Mouse (Mus musculus): ENCODE measurements at regions not wholly inside any gene's neighbourhood (a gene's known extent, or its start where the extent isn't known, plus 50 kb on each side); places are given as distances from the start of the nearest gene placed in this dataset.

DNA sequence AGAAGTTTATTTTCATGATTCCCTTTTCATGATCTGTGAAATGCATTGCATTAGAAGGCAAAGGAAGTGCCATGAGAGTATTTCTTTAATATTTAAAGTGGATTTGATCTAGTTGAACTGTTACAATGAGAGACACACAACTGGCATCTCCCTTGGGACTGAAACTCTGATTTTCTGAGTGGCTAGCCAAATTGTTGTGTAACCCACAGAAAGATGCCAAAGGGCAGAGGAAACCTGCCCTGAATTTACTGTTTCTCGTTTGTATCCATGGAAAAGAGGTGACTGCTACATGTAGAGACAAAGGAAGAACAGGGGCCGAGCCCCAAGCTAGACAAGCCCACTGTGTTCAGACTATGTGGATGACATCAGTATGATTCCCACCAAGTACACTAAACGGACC lies 360.4 kb upstream of the Cited2 start:
- DNase-seq, result no peak

DNA sequence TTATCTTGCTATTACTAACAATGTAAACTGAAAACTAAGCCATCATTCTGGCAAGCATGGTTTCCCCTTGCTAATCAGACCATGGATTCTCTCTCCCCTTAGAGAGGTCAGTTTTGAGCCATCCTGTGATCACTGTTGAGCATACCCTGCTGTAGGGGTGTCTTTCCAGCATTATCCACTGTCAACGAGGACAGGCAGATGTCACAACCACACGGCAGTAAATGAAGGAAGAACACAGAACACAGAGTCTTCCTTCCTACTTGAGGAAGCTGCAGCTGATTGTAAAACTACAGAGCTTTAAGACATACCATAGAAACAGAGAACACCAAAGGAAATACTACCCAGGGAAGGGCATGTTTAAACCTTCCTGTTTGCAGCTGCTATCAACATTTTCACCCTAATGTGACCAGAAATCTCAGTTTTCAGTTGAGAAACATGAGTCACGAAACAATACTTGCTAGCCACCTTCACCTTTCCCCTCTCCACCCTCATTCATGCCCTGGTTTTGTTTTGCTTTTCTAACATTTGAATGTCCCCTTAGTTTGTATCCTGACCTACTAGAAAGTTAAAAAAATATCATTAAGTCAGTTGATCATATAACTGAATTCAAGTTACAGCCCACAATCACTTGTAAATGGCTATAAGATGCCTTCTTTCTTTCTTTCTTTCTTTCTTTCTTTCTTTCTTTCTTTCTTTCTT lies 356.8 kb upstream of the Cited2 start:
- DNase-seq, result no peak

DNA sequence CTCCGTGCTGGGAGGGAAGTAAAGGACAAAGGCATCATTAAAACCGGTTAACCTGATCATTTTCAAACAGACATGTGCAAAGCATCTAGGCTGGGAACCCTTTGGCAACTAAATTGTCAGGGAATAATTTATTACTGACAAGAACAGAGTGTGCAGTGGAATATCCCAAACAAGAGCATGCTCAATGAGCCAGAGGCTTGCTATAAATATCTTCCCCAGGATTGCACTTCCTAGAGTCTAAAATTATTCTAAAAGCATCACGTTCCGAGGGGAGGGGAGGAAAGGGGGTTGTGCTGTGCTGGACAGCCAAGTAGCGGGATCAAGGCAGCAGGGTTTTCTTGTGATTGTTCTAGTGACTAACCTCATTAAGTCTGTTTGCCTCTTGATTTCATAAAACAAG lies 356.0 kb upstream of the Cited2 start:
- peak; percentile 20 to 42 for DNase-seq

DNA sequence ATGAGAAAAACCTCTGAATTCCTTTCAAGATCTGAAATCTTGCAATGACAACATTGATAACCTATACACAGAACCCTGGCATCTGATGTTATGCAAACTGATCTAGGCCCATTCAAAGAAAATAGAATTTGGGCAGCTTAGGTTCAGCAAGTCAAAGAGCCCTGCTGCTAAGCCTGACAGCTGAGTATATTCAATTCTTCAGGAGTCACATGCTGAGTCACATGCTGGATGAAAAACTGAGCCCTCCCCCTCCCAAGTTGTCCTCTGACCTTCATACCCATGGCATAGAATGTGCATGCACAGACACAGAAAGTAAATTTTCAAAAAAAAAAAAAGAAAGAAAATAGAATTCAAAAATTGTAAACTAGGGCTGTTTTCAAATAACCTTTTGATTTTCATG lies 355.6 kb upstream of the Cited2 start:
- DNase-seq, result peak in 1 of 2 experiments; percentile 4

DNA sequence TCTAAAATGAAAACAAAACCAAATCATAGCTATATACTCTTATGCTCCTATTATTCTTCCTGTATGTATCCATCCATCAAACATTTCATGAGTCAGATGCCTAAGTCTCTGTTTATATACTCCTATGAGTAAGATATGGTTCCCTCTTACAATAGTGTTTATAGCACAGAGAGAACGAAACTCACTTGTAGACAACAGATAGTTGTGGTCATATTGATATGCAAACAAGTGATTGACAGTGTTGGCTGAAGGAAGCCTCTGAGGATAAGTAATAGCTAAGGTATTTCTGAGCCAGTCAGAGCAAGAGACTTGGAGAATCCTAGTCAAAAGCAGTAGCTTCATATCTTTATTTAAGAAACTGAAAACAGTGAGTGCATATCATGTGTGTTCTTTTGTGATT lies 354.4 kb upstream of the Cited2 start:
- DNase-seq, result no peak

DNA sequence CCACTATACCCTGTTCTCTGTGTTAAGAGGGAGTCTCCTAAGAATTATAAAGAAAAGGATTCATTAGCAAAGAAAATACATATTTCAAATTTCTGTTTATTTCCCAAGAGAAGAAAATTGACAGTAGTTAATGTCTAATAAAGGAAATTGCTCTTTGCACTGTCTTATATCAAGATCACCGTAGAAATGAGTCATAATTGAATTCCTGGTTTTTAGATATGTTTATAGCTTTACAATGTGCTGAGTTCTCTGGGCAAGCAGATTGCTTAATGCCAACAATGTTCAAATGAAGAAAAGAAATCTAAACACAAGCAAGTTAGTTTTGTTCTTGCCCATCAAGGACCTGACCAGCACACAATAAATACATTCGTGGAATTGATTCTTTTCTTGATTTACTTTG lies 350.1 kb upstream of the Cited2 start:
- no peak for DNase-seq

DNA sequence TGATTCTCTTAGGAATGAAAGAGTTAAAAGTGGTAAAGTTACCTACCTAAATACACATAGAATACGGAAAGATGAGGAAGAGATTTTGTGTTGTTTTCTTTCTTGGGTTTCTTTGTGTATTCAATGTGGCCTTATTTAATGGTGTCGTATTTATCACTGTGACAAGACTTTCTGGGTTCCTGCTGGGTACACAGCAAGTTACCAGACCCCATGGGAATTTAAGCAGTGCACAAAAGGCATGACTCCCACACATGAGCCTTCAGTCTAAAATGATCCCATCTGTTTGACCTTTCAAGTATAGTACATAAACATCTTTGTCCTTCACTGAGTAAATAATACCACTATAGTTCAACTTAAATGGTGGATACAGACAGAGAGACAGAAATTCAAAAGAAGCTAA lies 349.0 kb upstream of the Cited2 start:
- DNase-seq, result no peak

DNA sequence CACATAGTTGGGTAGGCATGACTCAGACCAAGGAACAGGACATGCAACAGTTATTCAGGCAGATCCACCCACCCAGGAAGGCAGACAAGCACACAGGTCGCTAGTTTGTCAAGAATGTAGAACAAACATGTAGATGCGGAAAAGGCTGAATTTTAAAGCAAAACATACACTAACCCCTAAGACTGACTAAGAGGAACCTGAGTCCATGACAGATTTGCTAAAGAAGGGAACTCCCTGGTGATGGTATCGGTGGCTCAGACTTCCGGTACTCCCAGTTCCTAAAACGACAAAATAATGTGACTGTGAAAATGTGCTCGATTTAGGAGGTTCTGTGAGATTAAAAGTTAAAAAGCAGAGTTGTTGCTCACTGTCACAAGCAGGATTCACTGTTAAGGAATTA lies 340.0 kb upstream of the Cited2 start:
- DNase-seq, result no peak

DNA sequence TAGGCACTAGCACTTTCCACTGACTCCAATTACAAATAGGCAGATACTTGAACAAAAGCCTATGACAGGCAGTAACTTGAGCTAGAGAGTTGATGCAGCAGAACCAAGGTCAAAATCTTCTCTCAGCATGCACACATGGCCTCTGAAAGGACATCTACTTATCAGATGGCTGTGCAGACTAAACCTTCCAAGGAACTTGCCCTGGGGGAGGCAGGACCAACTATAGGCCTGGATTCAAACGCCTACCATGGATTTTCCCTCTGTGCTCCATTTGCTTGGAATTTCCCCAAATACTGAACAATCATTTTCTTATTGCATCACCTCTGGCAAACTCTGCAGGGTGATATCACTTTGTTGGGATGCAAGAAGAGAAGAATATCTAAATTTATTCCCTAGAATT lies 337.8 kb upstream of the Cited2 start:
- peak; percentile 5 to 25 for DNase-seq

DNA sequence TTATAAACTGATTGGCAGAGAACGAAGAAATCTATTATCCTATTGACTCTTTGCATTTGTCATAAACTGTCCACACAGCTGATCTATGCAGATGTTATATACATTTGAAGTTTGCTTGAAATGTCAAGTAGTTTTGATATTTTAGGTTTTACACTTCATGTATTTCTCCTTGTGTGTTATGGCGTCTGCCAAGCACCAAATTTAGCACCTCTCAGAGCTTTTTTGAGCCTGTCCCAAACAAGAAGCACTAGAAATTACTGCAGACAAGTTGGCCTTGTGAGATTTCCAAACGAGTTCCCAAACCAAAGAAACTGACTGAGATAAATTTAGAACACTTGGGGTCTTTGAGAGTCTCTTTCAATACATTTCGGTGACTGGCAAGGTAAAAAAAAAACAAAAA lies 335.7 kb upstream of the Cited2 start:
- DNase-seq, result no peak

DNA sequence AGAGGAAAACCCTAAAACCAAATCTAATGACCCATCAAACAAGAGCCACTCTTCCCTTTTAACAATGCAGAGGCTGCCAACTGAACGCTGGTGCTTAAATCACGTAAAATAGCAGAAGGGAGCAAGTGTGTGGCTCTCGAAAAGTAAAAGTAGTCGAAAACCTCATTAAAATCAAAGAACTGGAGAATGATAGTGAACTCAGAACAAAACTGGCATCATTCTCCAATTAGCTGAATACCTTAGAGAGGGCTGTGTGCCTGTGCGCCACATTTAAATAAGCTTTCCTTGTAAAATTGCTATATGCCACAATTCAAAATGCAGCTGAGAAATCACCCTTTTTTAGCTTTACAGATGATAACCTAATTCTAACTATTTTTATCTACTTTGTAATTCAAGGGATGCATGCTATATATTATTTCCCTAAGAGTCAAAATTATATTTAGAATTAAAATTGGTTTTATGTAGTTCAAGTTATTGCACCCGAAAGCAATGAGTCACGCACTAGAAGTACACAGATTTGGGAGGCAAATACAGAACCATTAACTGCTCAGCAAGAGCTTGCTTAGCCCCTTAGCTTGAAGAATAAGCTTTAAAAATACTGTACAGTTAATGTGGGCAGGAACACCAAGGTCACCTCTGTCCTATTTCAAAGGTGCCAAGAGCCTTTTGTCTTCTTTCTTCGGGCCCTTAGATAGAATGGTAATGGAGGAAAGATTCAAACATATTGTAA lies 327.4 kb upstream of the Cited2 start:
- DNase-seq, result no peak

DNA sequence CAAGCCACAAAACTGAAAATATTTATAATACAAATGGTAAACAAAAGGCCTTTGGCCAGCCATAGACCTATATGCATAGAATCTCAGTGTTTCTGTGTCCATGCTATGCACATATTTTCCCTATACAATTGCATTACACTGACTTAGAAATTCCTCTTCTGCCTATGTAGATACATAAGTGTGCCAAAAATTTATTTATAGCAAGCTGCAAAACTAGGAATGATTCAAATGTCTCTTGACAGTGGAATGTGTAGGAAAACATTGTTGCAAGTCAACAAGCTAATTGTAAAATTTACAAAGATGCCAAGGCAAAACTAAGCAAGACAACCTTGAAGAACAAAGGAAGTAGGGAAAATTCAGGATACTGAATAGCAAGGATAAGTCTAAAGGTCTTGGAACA lies 319.1 kb upstream of the Cited2 start:
- no peak for DNase-seq

DNA sequence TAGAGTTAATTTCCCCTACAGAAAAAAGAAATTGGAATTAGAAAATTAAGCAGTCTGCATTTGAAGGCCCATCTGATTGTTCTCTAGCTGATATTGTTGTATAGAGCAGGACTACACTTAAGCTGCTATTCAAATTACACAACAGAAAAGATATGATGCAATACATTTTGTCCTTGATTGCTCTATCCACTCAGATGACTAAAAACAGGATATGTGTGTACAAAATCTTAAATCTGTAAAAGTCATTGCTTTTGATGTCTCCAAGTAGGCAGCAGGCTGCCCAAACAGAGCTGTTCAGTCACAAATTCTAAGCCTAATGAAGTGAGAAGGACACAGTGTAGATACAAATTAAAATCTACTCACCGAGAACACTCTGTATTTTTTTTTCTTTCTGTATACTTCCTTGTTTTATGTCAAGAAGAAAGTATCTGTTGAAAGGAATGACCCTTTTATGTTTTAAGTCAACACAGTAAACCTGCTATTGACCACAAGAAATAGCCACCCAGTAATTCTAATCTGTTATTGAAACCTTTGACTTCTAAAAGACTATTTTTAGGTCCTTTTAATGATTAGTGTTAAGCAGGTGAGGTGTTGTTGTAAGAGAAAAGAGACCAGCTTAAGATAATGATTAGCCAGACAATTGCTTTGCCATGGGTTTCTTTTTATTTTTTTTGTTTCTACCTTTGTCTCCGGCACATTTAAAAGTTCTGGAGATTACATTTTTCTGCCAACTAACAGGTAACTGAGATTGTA lies 315.0 kb upstream of the Cited2 start:
- no peak for DNase-seq

DNA sequence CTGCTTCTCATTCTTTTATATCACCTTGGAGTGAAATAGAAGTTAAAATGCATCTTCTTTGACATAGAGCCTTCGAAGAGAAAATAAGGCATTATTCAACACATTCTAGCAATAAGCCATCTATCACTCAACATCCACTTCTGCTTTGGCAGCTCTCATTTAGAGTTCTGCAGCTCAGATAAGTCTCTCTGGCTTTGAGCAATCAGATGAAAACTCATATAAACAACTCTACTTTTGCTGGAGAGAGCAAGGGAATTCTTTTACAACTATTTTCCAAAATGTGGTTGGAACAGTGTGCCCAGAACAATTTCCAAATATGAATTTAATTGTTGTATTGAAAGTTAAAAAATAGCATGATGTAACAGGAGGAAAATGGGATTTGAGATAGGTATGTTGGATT lies 314.2 kb upstream of the Cited2 start:
- no peak for DNase-seq

DNA sequence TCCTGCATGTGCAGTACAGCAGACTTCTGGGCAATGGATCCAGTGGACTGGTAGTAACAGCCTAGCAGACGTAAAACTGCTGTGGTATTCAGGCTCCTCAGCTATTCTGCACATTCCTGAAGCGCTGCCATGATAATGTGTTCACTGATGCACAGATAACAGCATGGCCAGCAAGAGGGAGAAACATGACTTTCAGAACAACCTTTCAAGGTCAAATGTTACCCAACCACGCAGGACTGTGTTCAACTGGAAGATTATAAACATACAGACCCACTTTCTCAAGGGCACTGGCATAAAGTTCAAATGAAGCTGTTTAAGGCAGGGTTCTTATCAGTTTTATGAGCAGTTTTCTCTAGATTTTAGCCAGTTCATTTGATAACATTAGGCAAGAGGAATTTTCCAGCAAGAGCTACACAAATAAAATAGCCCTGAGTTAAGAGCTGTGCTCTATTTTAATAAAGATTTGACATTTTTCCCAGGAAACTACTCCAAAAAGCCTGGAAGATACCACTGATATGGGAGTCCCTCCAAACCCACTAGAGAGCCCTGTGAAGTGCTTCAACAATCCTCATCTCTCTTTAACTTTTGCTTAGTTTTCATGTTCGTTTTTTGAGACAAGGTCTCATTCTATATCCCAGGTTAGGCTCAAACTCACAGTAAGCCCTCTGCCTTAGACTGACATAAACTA lies 311.6 kb upstream of the Cited2 start:
- peak; percentile 36 to 46 for DNase-seq

DNA sequence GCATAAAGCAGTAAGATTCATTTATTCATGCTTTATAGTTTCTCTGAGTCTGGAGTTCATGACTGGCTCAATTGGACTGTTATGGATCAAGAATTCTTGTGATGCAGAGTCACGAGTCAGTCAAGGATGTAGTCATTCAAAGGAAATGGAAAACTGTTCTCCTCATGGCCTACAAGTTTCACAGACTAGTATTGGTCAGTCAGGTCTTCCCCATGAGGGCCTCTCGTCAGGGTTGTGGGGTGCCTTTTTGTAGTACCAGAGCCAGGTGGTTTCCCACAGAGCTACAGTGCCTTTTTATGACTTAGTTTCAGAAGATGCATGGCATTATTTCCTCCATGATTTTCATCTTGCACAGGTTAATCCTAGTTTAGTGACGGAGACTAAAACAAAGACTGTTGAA lies 307.9 kb upstream of the Cited2 start:
- no peak for DNase-seq

DNA sequence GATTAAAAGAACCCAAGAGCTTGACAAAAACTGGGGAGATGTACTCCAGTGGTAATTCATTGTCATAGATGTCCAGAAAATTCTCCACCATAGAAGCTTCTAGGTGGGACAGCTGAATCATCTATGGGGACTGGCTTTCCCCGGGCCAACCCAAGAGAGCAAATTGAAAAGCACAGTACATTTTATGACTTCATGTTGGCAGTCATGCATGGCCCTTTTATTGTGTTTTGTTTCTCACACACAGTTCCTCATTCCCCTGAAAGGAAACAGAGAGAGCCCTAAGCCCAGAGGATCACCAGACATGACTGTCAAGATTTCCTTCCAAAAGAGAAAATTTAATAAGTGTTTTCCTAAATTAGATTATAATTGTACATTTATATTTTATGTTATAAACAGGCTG lies 306.9 kb upstream of the Cited2 start:
- no peak for DNase-seq

DNA sequence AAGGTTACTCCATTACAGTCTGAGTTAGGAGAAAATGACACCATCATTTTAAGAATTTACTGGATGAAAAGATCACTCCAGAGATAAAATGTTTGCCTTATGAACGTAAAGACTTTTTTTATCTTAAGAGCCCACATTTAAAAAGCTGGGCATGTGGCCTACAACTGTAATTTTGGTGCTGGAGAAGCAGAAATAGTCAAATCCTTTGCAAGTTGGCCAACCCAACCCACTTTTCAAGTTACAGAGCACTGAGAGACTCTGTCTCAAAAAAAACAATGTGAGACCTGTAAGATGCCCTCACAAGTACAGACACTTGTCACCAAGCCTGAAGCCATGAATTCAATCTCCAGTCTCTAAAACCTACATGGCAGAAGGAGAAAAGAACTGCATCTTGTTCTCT lies 305.6 kb upstream of the Cited2 start:
- no peak for DNase-seq

DNA sequence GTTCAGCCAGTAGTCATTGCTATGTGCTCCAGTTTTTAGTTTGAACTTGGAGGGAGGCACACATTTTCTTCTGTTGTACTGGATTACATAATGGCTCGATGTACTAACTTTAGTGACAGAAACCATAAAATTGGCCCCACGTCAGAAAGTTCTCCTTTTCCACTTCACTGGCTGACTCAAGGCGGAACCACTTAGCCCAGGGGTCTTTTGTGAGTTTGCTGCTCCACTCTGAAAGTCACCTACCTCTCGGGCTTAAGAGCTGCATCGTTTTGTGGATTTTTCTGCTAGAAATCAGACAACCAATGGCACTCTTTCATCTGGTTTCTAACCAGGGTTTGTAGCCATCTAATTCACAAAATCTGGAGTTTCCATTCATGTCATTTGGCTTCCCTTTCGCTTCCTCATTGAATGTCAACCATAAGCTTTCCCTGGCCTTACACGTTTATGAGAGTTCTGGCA lies 304.8 kb upstream of the Cited2 start:
- DNase-seq, result peak in 1 of 2 experiments; percentile 6

DNA sequence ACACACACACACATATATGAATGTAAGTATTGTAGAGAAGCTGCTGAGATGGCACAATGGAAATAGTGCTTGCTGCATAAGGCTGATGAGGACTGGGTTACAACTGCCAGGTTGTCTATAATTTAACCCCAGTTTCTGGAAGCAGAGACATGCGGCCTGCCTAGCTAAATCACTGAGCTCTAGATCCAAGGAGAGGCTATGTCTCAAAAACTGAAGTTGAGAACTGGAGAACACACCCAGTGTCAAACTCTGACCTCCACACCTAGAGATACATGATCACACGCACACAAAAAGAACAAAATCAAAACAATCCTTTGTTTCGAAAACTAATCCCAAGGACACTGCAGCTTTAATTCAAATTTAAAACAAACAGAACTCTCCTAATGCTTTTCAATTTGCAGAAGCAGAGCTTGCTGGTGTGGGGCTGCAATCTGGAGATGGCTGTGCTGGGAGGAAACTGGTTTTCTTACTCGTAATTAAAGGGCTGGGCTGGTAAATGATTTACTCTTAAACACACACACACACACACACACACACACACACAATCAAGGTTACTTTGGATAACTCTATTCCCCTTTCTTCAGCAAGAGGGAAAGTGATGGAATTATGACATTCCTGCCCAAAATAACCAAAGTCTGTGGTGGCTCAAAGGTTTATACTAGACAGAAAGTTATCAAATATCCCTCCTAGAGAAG lies 299.3 kb upstream of the Cited2 start:
- DNase-seq, result no peak

DNA sequence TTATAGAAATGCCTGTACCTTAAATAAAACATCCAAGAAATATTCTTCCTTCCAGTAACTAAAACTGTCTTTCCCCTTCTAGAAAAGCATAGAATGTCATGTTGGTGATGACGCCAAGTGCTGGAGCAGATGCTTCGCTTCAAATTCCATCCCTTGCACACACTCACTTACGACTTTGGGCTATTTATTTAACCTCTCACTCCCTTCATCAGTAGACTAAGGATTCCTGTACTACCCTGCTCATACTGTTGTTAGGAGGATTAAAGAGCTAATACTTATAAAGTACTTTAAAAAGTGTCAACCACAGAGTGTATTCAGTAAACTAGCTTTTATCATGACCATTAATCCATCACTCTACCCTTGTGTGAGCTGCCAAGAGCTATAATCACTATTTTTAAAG lies 296.8 kb upstream of the Cited2 start:
- DNase-seq, result no peak

DNA sequence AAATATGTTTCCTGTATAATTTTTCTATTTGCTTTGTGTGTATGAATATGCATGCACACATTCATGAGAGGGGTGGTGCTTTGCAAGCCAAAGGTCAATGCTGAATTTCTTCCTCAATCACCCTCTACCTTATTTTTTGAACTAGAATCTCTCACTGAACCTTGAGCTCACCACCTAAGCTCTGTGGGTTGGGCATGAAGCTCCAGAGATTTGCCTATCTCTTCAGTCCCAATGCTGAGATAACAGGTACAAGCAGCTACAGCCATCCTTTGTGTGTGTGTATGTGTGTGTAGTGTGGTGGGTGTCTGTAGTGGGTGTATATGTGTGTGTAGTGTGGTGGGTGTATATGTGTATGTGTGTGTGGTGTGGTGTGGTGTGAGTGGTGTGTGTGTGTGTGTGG lies 295.7 kb upstream of the Cited2 start:
- no peak for DNase-seq

Data from adrenal gland, postnatal 36 days (tissue).